ENCODE assay signal across 8 mouse cellular contexts in the genomic region with DNA sequence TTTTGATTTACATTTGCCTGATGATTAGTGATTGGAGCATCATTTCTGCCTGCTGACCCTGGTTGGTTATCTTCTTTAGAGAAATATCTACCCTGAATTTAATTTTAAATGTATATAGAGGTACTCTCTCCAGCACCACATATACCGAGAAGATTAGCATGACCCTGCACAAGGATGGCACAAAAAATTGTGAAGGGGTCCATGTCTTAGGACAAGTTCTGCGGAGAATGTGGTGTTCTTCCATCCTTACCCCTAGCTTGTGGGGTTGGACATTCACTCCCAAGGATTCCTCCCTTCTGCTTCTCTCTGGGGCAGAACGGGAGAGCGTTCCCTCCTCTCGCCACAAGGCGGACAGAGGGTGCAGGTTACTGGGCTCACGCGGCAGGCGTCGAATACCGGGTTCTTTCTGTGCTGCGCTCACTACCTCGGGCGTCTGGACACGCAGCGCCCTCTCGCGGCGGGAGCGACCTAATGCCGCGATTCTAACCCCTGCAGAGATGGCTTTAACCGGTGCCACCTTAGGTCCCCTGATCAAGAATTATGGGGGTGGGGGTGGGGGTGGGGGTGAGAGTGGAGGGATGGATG.
DNase-seq lines count a peak whose midpoint lies in the region; ATAC-seq lines count a peak whose summit lies in the region.

No protein-coding gene starts in this region.

- no peaks in the 10 kb centered on the region for H3K27me3 ChIP-seq in intestine, embryonic 16.5 days (replicated peaks; ENCODE audit: control insufficient read depth, insufficient read depth, low read length)
- peaks cover 13% of the 10 kb centered on the region; the same call in 1 of the 2 replicates for H3K27me3 ChIP-seq in midbrain, embryonic 11.5 days (ENCODE audit: control insufficient read depth, insufficient read depth, low read length)

- WGBS in intestine, embryonic 16.5 days, result 6% methylated on average over 23 of the region's 23 CpGs
- 7% methylated on average over 23 of the region's 23 CpGs for WGBS in midbrain, embryonic 11.5 days

- no peaks in the 10 kb centered on the region for H3K4me1 ChIP-seq in intestine, embryonic 16.5 days (ENCODE audit: control insufficient read depth, insufficient read depth, low read length)
- H3K4me1 ChIP-seq in midbrain, embryonic 11.5 days (ENCODE audit: control insufficient read depth, insufficient read depth, low read length), result peaks cover 2% of the 10 kb centered on the region; the same call in 1 of the 2 replicates

- DNase-seq in adrenal gland, adult (ENCODE audit: inconsistent age in 2 of 2, low spot score in 1 of 2), result peak; percentile 73 to 89
- peak; percentile 91 for DNase-seq in embryo, embryonic 10.5 days (ENCODE audit: low spot score)
- peak; percentile 48 to 60 for DNase-seq in gastrocnemius, postnatal 36 days
- peak; percentile 50 to 58 for DNase-seq in left cerebral cortex, postnatal 36 days (ENCODE audit: low spot score in 2 of 2)
- DNase-seq in midbrain, embryonic 11.5 days (ENCODE audit: low spot score, missing footprints), result peak; percentile 96
- DNase-seq in right cerebral cortex, postnatal 4 days, result peak; percentile 73
- DNase-seq in urinary bladder, postnatal 4 days (ENCODE audit: low spot score in 2 of 2), result peak; percentile 71 to 86

- intact Hi-C loops in gastrocnemius, postnatal 36 days (cut with DNase I), result no loop called here
- intact Hi-C loops in left cerebral cortex, postnatal 36 days (cut with DNase I), result no loop called here

- H3K9ac ChIP-seq in intestine, embryonic 16.5 days (ENCODE audit: low read depth, low read length), result no peak overlapping the region
- H3K9ac ChIP-seq in midbrain, embryonic 11.5 days (ENCODE audit: low read length), result no peak overlapping the region

- ATAC-seq in intestine, embryonic 16.5 days, result peak; percentile 80
- ATAC-seq in midbrain, embryonic 11.5 days (ENCODE audit: low FRiP score), result peak; percentile 93

- no peak overlapping the region for H3K27ac ChIP-seq in intestine, embryonic 16.5 days (ENCODE audit: low read length)
- H3K27ac ChIP-seq in midbrain, embryonic 11.5 days (ENCODE audit: low read depth, low read length), result no peak overlapping the region

- H3K4me2 ChIP-seq in intestine, embryonic 16.5 days (ENCODE audit: low read depth, low read length), result no peak overlapping the region
- no peak overlapping the region for H3K4me2 ChIP-seq in midbrain, embryonic 11.5 days

- H3K9me3 ChIP-seq in intestine, embryonic 16.5 days (ENCODE audit: control insufficient read depth, low read length), result no peaks in the 10 kb centered on the region
- no peaks in the 10 kb centered on the region for H3K9me3 ChIP-seq in midbrain, embryonic 11.5 days (ENCODE audit: control insufficient read depth, low read length)

- no peaks in the 10 kb centered on the region for H3K36me3 ChIP-seq in intestine, embryonic 16.5 days (ENCODE audit: control insufficient read depth, insufficient read depth, low read length)
- H3K36me3 ChIP-seq in midbrain, embryonic 11.5 days (ENCODE audit: control insufficient read depth, insufficient read depth, low read length), result no peaks in the 10 kb centered on the region

- H3K4me3 ChIP-seq in intestine, embryonic 16.5 days (ENCODE audit: low read length), result no peak overlapping the region
- no peak overlapping the region for H3K4me3 ChIP-seq in midbrain, embryonic 11.5 days (ENCODE audit: low read depth, low read length)
